Mouse (Mus musculus) cerebellum, adult 2 months (tissue): ENCODE measurements around the gene Uts2. TPM values are rescaled to one million over a fixed set of nuclear protein-coding genes. Genes with fewer than 3 reads are reported as not detected.

Experiments used
- DNase-seq, 2 experiments: peaks; one replicate each; pipeline ENCODE4 v3.0.0; 2021
- H3K27ac ChIP-seq: fragments of 200-500 bp; 2 replicates; pipeline ENCODE4 v1.5.1; 2012; ENCODE audit warnings: low read length, control low read depth, inconsistent platforms; ENCODE audit not compliant: insufficient read depth
- H3K27me3 ChIP-seq: fragments of 200-500 bp; 2 replicates; pipeline ENCODE4 v1.6.1; 2012; ENCODE audit warnings: inconsistent platforms, mild to moderate bottlenecking, low read length, moderate library complexity; ENCODE audit not compliant: control insufficient read depth, insufficient read depth
- H3K4me1 ChIP-seq: fragments of 200-500 bp; 2 replicates; pipeline ENCODE4 v1.6.1; 2011; ENCODE audit warnings: low read length; ENCODE audit not compliant: control insufficient read depth, insufficient read depth
- H3K4me3 ChIP-seq: fragments of 200-500 bp; replicated peaks from 2 replicates; pipeline ENCODE3; 2011; ENCODE audit warnings: mild to moderate bottlenecking, low read depth, low read length, control low read depth; ENCODE audit not compliant: insufficient read depth
- CTCF ChIP-seq: fragments of 200-500 bp; IDR thresholded peaks from 2 replicates; pipeline ENCODE4 v1.5.1; 2011; ENCODE audit warnings: low read depth, mild to moderate bottlenecking, control low read depth, low read length, moderate library complexity, borderline replicate concordance; ENCODE audit not compliant: insufficient read depth
- POLR2A ChIP-seq: fragments of 200-500 bp; IDR thresholded peaks from 2 replicates; pipeline ENCODE4 v1.6.1; 2011; ENCODE audit warnings: low read length, control low read depth, borderline replicate concordance; ENCODE audit not compliant: insufficient read depth
- WGBS: fragments of 180-500 bp; shearing (Covaris S2); methylation state at CpG from one replicate; pipeline ENCODE4 v1.1.7; 2018; 5-methylcytosine and 5-hydroxymethylcytosine counted together
- polyA plus RNA-seq: library from polyadenylated mRNA; depleted of rRNA; stranded (reverse); fragments of >200 nt; gene quantifications from 2 replicates; pipeline ENCODE4 v1.2.3, GENCODE M21; 2012; rRNA removed

Gene Uts2
- polyA plus RNA-seq, 1 experiment, result 3.1 TPM

DNA sequence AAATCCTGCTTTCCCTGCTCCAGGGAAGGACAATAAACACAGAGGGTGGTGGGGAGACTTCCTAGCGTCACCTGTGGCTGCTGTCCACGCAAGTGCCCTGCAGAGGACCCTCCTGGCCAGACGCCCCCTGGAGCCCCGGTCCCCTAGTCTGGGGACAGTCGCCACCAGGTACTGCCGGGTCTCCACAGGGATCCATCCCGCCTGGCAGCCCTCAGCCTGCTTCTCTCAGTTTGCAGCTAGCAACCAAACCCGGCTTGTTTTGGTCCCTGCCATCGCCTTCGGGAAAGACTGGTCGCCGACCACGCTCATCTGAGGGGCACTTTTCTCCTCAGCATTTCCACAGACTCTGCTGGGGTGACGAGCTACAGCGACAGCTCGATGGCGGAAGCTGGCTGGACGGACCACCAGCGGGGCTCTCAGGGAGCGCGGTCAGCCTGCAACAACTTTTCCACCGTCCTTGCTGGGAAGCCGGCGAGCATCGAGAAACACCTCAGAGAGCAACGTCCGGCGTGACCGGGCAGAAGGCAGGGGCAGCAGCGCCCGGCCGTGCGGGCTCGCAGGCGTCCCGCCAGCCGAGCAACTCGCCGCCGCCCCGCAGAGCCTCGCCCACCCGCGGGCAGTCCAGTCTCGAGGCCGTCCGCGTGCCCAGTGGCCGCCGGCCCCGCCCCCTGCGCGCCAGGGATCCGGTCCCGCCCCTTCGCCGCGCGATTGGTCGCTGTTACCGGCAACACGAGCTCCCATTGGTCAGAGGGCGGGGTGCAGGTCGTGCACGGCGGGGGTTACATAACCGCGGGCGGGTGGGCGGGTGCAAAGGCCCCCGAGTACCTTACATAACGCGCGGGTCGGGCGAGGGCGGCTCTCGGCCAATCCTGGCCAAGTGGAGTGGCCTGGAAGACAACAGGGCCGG, 47.4 kb downstream of the Uts2 start, which contains the start of gene Per3:
TSS of gene Per3 (minus strand) at position 629 of the 907 bp plus-strand sequence.
- WGBS, result under 1% methylated on average over 79 of the region's 79 CpGs
- DNase-seq, result peak; percentile 99
- H3K27ac ChIP-seq, result peak within 1 kb of the TSS; percentile 96
- TF ChIP-seq POLR2A, result peak; percentile 87
- no peak for TF ChIP-seq CTCF
- H3K4me1 ChIP-seq, result peaks cover 10% of the 10 kb centered on the region
- H3K4me3 ChIP-seq, result peak within 1 kb of the TSS; percentile 96
- H3K27me3 ChIP-seq, result no peaks in the 10 kb centered on the region

DNA sequence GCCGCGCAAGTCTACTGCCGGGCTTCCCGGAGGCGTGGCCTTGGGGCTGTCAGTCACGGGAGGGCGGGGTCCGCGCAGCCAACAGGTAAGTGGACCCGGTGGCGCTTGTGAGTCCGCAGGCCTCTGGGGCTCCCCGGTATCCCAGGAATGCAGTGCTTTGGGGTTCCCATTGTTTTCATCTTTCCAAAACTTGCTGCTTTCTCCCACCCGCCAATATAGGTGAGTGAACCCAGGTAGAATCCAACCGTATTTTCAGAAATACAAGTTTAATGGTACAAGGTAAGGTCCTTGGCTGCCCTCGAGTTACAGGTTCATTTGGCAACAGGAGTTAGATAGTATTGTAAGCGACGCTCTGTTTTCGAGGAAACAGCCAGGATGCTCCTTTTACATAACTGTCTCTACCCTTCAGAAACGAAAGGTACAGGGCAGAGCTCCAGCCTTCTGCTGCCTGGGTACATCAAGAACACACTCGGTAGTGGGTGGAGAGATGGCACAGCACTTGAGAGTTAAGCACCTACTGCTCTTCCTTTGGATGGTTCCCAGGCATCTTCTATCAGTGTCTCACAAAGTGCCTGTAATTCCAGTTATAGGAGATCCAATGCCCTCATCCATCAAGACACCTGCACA, 48.2 kb downstream of the Uts2 start:
- TF ChIP-seq POLR2A (peak; percentile 57; the same call in 1 of the 2 replicates), CTCF (no peak)
- Histone ChIP-seq H3K27ac (peak overlapping the region; percentile 52), H3K4me1 (peaks cover 10% of the 10 kb centered on the region), H3K27me3 (no peaks in the 10 kb centered on the region), H3K4me3 (peak overlapping the region; percentile 52)
- under 1% methylated on average over 21 of the region's 21 CpGs for WGBS
- peak in 1 of 2 experiments; percentile 64 for DNase-seq

DNA sequence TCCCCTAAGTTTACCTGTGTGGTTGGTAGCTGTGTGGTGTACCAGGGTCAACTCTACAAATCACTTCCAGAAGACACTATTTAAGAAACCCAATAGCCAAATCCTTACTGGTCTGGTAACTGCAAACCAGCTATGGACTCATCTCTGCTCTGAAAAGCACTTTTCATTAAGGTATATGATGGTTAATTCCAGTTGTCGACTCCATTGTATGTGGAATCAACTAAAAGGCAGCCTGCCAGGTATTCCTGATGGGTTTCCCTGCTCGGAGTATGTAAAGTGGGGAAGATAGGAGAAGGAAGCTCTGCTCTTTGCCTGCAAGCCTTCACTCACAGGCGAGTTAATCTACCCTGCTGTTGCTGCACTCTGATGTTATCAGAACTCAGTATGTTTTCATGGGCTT, 49.6 kb downstream of the Uts2 start:
- WGBS, result 82% methylated on average over 3 of the region's 3 CpGs
- TF ChIP-seq CTCF (no peak), POLR2A (no peak)
- Histone ChIP-seq H3K27me3 (no peaks in the 10 kb centered on the region), H3K27ac (no peak overlapping the region), H3K4me1 (peaks cover 10% of the 10 kb centered on the region; the same call in 1 of the 2 replicates), H3K4me3 (no peak overlapping the region)
- no peak for DNase-seq

DNA sequence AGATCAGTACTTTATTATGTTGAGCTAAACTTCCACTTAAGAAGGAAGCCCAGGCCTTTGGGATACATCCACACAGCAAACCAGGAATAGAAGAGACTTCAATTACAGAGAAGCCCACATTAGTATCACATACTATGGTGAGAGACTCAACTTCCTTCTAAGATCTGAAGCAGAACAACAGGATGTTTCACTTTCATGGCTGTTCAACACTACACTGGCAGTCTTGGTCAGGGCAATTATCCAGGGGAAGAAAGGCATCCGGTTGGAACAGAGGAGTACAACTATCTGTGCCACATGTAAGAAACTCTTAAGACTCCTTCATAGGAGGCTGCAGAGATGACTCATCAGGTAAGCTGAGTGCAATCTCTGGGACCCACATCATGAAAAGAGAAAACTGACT, 54.3 kb downstream of the Uts2 start:
- 77% methylated on average over 1 of the region's 1 CpGs for WGBS
- Histone ChIP-seq H3K4me1 (peaks cover 6% of the 10 kb centered on the region; the same call in 1 of the 2 replicates), H3K4me3 (no peak overlapping the region), H3K27ac (no peak overlapping the region), H3K27me3 (no peaks in the 10 kb centered on the region)
- no peak for TF ChIP-seq CTCF
- no peak for TF ChIP-seq POLR2A
- DNase-seq, result no peak

Other genes with a start within 250 kb of the Uts2 start
- 30.0 and 32.4 TPM in 2 replicates for gene Errfi1, start 143.2 kb upstream of the Uts2 start, polyA plus RNA-seq
- gene Park7, start 82.7 kb upstream of the Uts2 start, polyA plus RNA-seq, result 362 and 384 TPM in 2 replicates
- gene Tnfrsf9, start 82.5 kb upstream of the Uts2 start, polyA plus RNA-seq, result 0.64 and 0.67 TPM in 2 replicates
- gene Per3, start 47.6 kb downstream of the Uts2 start, polyA plus RNA-seq, result 40.0 TPM in 2 replicates
- gene Vamp3, start 60.9 kb downstream of the Uts2 start, polyA plus RNA-seq, result 61.3 and 67.9 TPM in 2 replicates
- gene Gm13090, start 92.5 kb downstream of the Uts2 start, polyA plus RNA-seq, result not detected in 2 replicates